Mouse (Mus musculus) cerebellum, adult (tissue): ENCODE data around the gene Idh2.

Experiments used
- ATAC-seq: cut with Nextera tagmentation; 2 replicates; pipeline ENCODE4 v1.9.2; 2017; ENCODE audit warnings: mild to moderate bottlenecking, moderate library complexity, mixed read lengths; ENCODE audit not compliant: insufficient number of reproducible peaks, low FRiP score, low TSS enrichment

The Idh2 gene

GRCm38 (mm10) chr7:80123672-80124071, 8.5 kb upstream of the Idh2 start:
- ATAC-seq: no peak

GRCm38 (mm10) chr7:80123115-80123514, 7.9 kb upstream of the Idh2 start:
- no peak for ATAC-seq

- ATAC-seq: no peak
These were observed 5.9 kb upstream of the Idh2 start for GRCm38 (mm10) chr7:80121083-80121482.

- no peak for ATAC-seq
These were observed 4.0 kb upstream of the Idh2 start for GRCm38 (mm10) chr7:80119198-80119597.

GRCm38 (mm10) chr7:80116158-80116557, 966 bp upstream of the Idh2 start:
- no peak for ATAC-seq

GRCm38 (mm10) chr7:80114451-80115223, 555 bp downstream of the Idh2 start:
- peak; percentile 32 for ATAC-seq

GRCm38 (mm10) chr7:80113989-80114388, 1.2 kb downstream of the Idh2 start:
- ATAC-seq: no peak

- ATAC-seq: no peak
These were observed 3.8 kb downstream of the Idh2 start for GRCm38 (mm10) chr7:80111066-80112045.

- ATAC-seq: no peak
These were observed 8.8 kb downstream of the Idh2 start for GRCm38 (mm10) chr7:80106441-80106840.

- no peak for ATAC-seq
These were observed 9.4 kb downstream of the Idh2 start for GRCm38 (mm10) chr7:80105637-80106390.

- ATAC-seq: no peak
These were observed 11.9 kb downstream of the Idh2 start for GRCm38 (mm10) chr7:80103335-80103734.

- ATAC-seq: no peak
These were observed 16.7 kb downstream of the Idh2 start for GRCm38 (mm10) chr7:80098389-80098976.

- ATAC-seq: no peak
These were observed 19.4 kb downstream of the Idh2 start for GRCm38 (mm10) chr7:80095598-80096309.

GRCm38 (mm10) chr7:80094481-80094880, 20.7 kb downstream of the Idh2 start:
- no peak for ATAC-seq

- no peak for ATAC-seq
These were observed 22.7 kb downstream of the Idh2 start for GRCm38 (mm10) chr7:80092351-80093046.

- ATAC-seq: no peak
These were observed 23.4 kb downstream of the Idh2 start for GRCm38 (mm10) chr7:80091866-80092210.

GRCm38 (mm10) chr7:80091004-80091865, 24.0 kb downstream of the Idh2 start:
- ATAC-seq: no peak
